Mouse (Mus musculus): ENCODE measurements around the gene Fkbp10. TPM values are rescaled to one million over a fixed set of nuclear protein-coding genes. Genes with fewer than 3 reads are reported as not detected.

Gene Fkbp10
- total RNA-seq, 2 experiments from 2014 or later, result 10.0 to 12.2 TPM

DNA sequence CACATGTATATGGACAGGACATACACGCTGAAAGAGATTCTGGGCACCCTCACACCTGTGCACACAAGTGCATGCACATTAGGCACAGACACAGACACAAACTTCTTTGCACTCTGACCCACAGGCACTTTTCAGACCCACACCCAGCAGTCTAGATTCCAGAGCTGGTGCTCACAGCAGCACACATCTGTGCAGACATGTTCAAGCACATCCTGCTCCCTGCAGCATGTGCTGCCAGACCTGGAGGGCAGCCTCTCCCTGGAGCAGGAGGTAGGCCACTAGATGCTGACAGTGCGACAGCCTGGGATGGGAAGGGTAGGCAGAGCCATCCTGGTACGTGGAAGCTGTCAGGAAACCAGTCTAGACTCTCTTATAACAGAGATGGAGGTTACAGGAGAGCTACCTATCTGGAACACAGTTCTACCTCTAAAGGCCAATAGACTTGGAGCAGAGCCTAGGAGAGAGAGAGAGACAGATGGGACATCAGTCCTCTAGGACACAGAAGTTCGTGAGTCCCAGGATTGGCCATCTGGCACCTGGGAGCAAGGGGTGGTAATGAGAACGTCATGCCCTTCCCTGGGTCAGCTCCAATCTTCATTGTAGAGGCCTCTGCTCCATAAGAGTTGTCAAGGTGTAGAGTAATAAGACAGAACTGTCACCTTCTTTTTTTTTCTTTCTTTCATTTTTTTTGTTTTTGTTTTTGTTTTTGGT is 8.3 kb upstream of the Fkbp10 start:
- intact Hi-C loops (cut with DNase I), result no loop called here
- no peak for DNase-seq (ENCODE audit: low spot score in 2 of 2)

DNA sequence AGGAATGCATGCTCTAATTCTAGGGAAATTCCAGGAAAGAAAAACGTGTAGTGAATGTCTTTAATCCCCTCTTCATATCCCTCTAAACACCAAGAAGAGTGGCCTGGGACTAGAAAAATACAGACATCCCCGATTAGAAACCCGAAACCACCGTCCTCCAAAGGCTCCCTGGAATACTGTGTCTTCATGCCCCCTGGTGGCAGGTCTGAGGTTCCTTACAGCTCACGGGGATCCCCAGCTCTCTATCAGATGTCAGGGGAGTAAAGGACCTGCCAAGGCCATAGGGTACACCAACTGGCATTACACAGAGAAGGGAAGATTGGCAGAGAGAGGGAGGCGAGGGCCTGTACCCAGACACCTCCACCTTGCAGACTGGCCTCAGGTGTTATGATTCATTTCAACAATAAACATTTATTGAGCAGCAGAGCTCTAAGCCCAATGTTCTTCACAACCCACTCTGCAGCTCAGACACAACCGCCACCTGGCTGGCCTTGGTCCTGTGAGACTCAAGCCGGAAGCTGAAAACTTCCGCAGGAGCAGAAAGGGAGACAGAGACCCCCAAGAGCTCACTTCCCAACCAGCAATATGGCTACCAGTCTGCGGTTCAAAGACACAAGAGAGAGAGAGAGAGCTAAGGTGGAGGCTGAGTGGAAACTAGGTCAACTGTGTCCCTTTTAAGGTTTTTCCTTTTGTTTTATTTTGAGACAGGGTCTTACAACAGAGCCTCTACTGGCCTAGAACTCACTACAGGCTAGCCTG is 7.2 kb upstream of the Fkbp10 start:
- DNase-seq (ENCODE audit: low spot score in 2 of 2), result peak; percentile 64 to 70
- intact Hi-C loops (cut with DNase I), result loop anchor here (2.0 kb wide), 1 partner anchor 45 kb away; no protein-coding TSS in a partner anchor

DNA sequence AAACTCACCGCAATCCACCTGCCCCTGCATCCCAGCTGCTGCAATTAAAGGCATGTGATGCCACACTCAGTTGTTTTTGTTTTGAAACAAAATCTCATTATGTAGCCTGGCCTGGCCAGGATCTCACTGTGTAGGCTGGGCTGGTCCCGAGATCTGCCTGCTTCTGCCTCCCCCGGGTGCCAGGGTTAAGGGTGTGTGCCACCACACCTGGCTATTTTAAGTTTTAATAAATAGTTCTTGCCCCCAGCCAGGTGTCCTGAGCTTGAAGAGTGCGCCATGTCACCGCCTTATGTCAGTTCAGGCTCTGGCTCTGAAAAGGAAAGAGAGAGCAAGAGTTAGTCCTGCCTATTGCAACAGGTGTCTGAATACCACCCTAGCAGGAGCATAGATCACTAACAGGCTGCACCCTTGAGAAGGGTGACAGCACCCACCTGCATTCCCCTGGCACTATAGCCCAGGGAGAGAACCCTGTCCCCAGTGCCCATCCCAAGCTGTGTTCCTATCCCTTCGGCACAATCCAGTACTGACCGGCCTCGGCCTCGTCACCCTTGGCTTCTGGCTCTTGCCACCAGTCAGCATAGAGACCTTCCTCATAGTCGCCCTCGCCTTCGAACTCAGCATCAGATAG is 6.5 kb upstream of the Fkbp10 start:
- no peak for DNase-seq (ENCODE audit: low spot score in 2 of 2)
- intact Hi-C loops (cut with DNase I), result loop anchor here (2.0 kb wide), 1 partner anchor 46 kb away; no protein-coding TSS in a partner anchor

DNA sequence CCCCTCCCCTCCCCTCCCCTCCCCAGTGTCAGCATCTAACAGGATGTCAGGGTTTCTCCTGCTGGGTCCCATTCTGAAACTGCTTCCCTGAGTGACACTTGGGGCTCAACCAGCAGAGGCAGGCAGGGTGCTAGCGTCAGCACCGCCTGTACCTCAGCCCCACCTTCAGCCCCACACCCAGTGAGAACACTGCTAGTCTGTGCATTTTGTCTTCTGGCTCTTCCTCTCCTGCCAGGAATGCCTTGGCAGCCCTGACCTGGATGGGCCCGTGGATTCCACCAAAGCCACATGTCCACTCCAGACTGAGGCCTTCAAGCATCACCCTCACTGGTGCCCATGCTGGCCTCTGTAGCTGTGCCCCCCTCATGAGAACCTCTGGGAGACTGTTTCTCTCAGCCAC is 5.8 kb upstream of the Fkbp10 start:
- intact Hi-C loops (cut with DNase I), result loop anchor here (2.0 kb wide), 1 partner anchor 47 kb away; no protein-coding TSS in a partner anchor
- no peak for DNase-seq (ENCODE audit: low spot score in 2 of 2)

DNA sequence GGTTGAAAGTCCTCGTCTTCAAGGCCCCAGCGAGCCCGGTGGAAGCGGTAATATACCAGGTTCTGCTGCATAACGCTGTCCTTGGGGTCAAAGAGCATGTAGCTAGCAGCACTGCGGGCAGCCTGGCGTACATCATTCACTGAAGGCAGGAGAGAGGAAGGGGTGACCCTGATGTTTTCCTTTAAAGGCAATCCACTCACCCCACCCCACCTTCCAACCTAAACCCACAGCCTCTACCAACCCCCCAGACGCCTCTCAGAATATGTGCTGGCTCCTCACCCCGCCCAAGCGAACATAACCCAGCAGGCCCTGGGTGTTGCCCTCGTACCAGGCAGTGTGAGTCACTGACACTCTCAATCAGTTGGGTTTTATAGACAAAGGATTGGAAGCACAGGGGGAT is 3.8 kb upstream of the Fkbp10 start:
- intact Hi-C loops (cut with DNase I), result no loop called here
- no peak for DNase-seq (ENCODE audit: low spot score in 2 of 2)

DNA sequence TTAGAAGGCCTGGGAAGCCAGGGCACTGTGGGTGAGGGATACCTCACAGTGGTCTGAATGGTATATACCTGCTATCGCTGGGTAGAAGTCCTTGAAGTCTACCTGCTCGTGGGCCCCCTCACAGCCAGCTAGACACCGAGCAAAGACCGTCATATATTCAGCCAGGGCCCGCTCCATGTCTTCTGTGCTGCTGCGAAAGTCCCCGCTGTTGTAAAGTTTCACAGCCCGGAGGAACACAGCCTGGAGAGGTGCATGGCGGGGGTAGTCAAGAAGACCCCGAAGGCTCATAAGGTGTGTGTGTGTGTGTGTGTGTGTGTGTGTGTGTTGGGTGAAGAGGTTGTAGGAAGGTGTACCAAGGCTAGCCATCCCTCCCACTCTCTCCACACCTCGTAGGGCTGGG is 2.0 kb upstream of the Fkbp10 start:
- intact Hi-C loops (cut with DNase I), result no loop called here
- no peak for DNase-seq (ENCODE audit: low spot score in 2 of 2)

DNA sequence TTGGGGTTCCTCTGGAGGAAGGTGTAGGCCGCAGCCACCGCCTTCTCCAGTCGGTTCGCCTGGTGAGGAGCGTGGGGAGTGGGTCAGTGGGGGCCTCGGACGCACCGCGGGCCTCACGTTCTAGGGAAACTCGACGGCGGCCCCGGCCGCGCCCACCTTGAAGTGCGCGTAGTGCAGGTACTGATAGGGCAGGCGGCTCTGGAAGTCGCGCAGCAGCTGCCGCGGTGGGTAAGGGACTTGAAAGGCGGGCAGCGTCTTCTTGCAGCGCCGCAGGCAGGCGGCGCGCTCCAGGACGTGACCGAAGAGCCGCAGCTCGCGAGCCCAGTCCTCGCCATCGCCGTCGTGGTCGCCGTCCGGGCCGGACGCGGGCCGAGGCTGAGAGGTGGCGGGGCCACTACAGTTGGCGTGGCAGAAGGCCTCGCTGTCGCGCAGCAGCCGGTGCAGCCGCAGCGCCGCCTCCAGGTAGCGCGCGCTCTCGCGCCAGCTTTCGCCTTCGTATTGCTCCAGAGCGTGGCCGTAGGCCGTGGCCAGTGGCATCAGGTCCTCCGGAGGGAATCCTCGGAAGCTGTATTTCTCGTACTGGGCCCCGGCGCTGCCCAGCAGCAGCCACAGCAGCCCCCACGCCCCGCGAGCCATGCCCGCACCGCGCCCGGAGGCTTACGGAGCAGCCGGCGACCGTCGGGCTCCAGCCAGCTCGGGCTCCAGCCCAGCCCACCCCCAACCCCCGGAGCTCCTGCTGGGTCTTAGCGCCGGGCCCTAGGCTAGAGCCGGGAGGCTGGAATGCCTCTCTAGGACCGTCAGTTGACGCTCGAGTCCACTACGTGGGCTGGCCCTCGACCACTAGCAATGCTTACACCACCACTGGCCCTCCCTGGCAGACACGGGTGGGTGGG is 1.2 kb upstream of the Fkbp10 start, which contains the start of gene P3h4:
Gene P3h4 (minus strand): TSS at position 816 of the 893 bp plus-strand sequence.
- peak; percentile 66 to 76 for DNase-seq (ENCODE audit: low spot score in 2 of 2)
- intact Hi-C loops (cut with DNase I), result no loop called here

DNA sequence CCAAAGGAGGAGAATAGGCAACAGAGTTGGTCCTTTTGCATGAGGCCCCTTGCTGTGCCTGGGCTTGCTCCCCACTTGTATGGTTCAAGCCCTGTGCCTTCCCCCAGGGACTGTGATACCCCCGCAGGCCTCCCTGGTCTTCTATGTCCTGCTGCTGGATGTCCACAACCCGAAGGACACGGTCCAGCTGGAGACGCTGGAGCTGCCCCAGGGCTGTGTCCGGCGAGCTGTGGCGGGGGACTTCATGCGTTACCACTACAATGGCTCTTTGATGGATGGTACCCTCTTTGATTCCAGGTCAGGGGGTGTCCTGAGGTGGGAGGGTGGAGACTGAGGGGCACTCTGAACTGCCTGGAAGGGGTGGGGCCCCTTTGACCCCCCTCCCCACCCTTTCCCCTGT is 6.0 kb downstream of the Fkbp10 start:
- intact Hi-C loops (cut with DNase I), result no loop called here
- DNase-seq (ENCODE audit: low spot score in 2 of 2), result no peak

DNA sequence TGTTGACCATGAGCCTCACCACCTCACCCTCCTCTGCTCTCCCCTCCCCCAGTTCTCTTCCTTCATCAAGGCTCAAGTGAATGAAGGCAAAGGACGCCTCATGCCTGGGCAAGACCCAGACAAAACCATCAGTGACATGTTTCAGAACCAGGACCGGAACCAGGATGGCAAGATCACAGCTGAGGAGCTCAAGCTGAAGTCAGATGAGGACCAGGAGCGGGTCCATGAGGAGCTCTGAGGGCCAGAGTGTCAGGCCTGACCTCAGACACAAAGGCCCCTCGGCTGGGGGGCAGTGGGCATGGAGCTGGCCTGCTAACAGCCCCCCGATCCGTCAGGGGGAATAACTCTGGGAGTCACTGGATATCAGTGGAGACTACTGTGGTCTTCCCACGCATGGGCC is 8.3 kb downstream of the Fkbp10 start:
- intact Hi-C loops (cut with DNase I), result no loop called here
- no peak for DNase-seq (ENCODE audit: low spot score in 2 of 2)

DNA sequence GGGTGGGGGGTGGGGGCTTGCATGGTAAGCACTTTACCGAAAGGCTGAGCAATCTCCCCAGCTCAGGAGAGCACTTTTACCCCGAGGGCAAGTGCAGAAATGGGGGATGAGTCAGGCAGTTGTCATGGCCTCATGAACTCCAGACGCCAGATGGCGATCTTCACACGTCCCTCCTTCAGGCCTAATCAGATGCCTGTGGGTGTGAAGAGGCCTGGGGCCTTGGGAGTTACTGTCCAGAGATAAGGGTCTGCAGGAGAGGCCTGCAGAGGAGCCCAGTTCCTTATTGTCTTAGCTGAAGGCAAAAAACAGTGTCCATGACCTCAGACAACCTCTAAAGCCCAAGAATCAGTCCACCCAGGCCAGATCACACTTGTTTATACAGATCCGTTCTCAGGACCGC is 10.4 kb downstream of the Fkbp10 start:
- intact Hi-C loops (cut with DNase I), result loop anchor here (5.0 kb wide), 1 partner anchor 46 kb away; the partner anchor contains the start of gene Klhl11
- DNase-seq (ENCODE audit: low spot score in 2 of 2), result peak; percentile 70 to 75

DNA sequence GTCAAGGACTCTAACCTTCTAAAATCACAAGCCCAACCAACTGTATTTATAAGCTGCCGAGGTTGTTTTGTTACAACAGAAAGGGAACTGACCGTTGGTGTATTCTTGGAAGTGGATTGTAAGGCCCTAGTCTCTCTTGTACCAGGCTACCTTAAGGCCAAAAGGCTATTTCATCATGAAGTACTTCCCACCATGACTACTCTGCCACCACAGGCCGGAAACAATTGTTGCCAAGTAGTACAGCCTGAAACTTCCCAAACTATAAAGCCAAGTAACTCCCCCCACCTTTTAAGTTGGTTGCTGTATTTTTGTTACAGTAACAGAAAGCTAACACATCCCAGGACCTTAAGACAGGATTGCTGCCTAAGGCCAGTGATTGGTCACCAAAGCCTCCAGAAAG is 11.3 kb downstream of the Fkbp10 start:
- no peak for DNase-seq (ENCODE audit: low spot score in 2 of 2)
- intact Hi-C loops (cut with DNase I), result loop anchor here (5.0 kb wide), 1 partner anchor 45 kb away; the partner anchor contains the start of gene Klhl11

DNA sequence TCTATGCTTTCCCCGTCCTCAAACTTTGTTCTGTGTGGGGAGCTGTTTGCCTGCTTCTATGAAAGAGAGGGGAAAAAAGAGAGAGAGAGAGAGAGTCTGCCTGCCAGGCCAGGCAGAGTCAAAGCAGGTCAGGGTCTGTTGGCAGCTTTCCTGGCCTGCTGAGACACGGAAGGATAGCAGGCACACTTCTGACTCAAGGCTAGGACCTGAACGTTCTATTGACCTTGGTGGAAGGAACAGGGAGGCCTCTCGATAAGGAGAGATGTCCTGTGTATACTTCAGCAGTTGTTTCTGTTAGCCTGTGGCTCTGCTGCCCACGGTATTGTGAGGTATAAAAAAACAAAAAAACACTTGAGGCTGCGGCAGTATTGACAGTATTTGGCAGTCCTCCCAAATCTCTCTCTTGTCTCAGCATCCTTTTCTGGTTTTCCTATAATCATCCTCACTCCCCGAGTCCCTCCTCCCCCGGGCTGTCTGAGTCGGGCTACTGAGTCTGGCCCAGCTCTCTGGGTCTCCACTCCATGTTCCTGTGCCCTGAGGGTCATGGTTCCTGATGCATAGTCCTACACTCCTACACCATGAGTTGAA is 13.2 kb downstream of the Fkbp10 start:
- no peak for DNase-seq (ENCODE audit: low spot score in 2 of 2)
- intact Hi-C loops (cut with DNase I), result loop anchor here (5.0 kb wide), 1 partner anchor 44 kb away; the partner anchor contains the start of gene Klhl11

DNA sequence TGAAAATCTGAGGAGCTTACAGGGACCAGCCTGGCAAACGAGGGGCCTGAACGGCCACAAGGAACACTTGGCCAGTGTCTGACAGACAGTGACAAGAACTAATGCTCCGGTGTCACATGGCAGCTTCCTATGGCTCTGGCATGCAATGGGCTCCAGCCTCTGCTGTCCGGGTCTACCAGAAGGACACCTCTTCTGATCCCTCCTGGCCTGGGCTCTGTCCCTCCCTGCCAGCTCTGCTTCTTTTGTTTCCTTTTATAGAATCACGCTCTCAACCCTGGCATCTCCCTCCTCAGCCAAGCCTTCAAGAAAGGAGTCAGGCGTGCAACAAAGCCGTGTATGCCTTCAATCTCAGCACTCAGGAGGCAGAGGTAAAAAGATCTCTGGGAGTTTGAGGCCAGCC is 14.6 kb downstream of the Fkbp10 start:
- no peak for DNase-seq (ENCODE audit: low spot score in 2 of 2)
- intact Hi-C loops (cut with DNase I), result no loop called here

DNA sequence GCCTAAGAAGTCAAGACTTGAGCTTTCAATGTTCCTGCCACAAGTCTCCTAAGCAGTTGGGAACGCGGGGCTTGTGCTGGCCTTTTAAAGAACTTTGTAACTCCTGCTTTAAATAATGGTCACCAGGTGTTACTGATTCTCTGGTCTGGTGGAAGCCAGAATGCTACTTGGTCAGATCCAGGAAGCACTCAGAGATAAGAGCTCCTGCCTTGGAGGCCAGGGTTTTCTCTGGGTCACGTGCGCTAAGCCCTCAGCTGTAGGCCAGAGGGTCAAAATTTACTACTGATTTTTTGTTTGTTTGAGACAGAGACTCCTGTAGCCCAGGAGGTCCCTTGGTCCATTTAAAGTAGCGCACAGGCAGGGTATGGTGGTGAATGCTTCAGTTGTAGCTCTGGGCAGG is 16.5 kb downstream of the Fkbp10 start:
- DNase-seq (ENCODE audit: low spot score in 2 of 2), result no peak
- intact Hi-C loops (cut with DNase I), result no loop called here

DNA sequence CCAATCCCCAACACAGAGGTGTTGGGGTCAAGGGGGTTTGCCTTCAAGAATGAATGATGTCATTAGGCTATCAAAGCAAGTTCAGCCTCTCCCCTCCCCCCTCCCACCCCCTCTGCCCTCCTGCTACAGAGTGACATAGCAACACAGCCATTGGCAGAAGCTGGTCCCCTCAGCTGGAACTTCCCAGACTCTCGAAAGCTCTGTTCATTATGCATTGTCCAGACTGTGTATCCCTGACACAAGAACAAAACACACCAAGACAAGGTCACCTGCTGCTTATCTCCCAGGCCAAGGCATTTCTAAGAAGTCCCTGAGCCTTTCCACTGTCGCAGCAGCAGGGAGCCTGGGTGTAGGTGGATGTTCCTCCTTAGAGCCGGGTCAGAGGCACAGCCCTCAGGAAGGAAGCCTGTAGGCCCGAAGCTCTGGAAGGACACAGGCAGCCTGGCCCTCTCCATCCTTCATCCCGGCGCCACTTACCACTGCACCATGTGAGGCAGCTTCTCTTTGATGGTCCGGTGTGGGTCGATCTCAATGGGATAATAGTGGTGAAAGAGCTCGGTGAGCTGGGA is 20.3 kb downstream of the Fkbp10 start:
- intact Hi-C loops (cut with DNase I), result no loop called here
- DNase-seq (ENCODE audit: low spot score in 2 of 2), result no peak

DNA sequence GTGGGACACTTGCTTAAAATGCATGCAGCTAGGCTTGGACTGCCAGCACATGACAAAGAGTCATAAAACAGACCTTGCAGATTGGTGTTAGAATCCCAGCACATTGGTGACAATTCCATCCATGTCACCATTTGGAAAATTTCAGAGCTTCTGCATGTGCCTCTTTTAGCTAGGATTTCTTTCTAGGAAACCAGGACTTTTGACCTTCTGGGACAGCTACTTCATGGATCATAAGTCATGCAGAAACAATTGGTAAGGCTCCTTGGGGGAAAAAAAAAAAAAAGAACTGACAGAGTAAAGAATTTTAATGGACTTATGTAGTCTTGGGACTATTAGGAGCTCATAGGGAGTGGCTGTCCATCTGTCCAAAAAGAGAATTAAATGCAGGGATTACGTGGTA is 22.4 kb downstream of the Fkbp10 start:
- intact Hi-C loops (cut with DNase I), result no loop called here

DNA sequence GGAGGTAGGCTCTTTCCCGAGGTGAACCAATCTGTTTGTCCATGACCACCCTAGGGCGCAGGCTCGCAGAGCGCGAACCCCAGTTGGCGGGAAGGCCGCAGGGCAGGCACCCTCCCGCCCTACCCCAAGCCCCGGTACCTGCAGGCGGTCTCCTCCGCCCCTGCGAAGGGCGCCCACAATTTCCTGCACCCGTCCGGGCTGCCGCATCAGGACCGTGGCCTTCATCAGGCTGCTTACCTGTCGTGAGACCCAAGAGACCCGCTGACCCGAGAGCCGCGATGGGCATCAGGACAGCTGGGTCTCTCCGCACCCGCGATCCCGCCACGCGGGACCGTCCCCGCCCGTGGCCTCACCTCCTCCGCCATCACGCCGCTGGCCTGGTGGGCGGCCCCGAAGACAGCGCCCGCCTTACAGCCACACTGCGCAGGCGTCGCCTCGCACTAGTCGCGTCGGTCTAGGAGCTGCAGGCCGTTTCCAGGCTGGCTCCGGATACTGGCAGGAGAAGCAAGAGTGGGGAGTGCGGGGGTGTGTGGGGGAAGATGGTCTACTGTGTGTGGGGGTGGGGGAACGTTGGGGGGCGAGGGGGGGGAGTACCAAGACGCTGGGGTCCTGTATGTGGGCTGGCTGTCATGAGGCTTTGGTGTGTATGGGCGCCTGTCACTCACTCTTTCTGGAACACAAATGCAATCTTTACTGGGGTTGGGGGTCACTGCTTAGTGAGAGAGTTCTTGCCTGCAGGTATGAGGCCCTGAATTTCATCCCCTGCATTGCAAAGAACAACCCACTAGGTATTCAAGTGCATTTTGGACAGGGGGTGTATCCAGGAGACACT is 25.4 kb downstream of the Fkbp10 start:
- intact Hi-C loops (cut with DNase I), result no loop called here
- peak; percentile 82 to 85 for DNase-seq (ENCODE audit: low spot score in 2 of 2)

More for the DNA sequence above, 22.4 kb downstream of the Fkbp10 start:
- DNase-seq (ENCODE audit: low spot score in 2 of 2), result no peak

DNA sequence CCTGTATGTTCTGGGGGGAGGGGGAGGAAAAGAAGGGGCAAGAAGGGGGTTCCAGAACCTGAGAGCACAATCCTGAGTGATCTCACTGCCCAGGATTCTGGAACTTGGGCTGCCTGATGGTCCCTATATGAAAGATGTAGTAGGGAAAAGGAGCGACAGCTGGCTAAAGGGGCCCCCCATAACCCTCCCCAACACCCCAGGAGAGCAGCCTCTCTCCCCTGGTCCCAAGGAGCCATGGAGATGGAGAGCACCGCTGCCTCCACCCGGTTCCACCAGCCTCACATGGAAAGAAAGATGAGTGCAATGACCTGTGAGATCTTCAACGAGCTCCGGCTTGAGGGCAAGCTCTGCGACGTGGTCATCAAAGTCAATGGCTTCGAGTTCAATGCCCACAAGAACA is 26.3 kb downstream of the Fkbp10 start, which contains the start of the genes Nt5c3b and Klhl10:
Gene Nt5c3b (minus strand): TSS at position 12 of the 400 bp plus-strand sequence.
Gene Klhl10 (plus strand): TSS at position 121 of the 400 bp plus-strand sequence.
- intact Hi-C loops (cut with DNase I), result no loop called here
- DNase-seq (ENCODE audit: low spot score in 2 of 2), result no peak
